Mouse (Mus musculus): ENCODE results near the gene Def8.
"Not testable (repeated sequence)": the region's sequence is repeated elsewhere in the genome, so short reads cannot be mapped to it uniquely, and the experiment has no call there.

DNA sequence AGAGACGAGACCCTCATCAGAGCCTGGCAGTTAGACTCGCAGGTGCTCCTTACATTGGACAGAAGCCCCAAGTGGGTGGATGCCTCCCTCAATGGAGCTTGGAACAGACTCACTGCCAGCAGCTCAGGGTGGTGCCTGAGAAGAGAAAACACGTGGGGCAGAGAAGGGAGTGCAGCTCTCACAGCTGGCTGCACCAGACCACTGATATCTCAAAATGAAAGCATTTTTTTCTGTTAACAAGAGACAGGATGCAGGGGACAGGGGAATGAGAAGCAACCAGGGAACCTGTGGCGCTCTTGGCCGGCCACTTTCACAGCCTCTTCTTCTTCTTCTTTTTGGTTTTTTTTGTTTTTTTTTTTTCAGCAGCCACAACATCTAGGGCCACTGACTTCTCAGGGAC, 51.2 kb downstream of the Def8 start:
- TF ChIP-seq CTCF (IDR thresholded peaks at IDR 0.05; ENCODE audit: low read depth, low read length); POLR2A (IDR thresholded peaks at IDR 0.05; ENCODE audit: insufficient read depth, low read length); EP300 (IDR thresholded peaks at IDR 0.05; ENCODE audit: insufficient read depth, low read depth, low read length): not testable (repeated sequence)

All from ES-Bruce4 (cell line).